Mouse (Mus musculus) right cerebral cortex, adult 2 months (tissue): Measurements from ENCODE around the gene Calcb.
"Not testable (repeated sequence)": the region's sequence is repeated elsewhere in the genome, so short reads cannot be mapped to it uniquely, and the experiment has no call there.

ENCODE experiments used
- DNase-seq, 2 experiments: peaks; one replicate each; pipeline ENCODE4 v3.0.0; 2021 to 2022; ENCODE audit warnings: low spot score in 2 of 2

Gene Calcb

DNA sequence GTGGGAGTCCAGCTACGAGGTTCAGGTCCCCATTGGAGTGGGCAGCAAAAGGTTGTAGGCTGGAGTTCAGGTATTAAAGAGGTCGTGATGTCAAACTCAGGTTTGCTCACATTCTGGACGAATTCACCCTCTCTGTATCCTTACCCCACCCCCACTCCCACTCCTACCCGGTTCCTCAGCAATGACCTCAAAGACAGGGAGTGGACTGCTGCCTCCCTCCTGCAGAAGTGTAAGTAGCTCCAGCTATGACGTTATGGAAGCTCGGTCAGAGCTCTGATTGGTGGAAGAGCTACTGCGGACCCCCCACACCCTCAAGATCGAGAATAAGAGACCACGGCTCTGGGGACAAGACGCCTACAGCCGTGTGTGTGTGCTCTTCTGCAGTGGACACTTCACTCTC lies at the start of gene Calcb:
Gene Calcb (plus strand): TSS at position 344 of the 400 bp plus-strand sequence.
- no peak for DNase-seq

DNA sequence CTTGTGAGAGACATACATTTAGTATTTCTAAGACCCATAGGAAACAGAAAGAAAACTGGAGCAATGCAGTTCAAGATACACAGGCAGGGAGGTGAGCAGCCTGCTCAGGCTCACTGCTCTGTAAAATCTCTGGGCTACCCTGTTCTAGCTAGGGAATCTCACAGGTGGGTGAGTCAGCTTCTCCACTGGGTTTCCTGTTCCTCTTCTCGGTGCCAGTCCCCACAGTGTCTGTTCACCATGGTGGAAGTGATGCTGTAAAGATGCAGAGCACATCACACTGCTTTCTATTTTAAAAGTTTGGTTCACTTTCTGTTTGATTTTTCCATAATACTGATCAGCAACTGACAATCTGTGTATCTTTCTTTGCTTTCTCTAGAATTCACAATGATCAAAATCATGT lies 47.0 kb upstream of the Calcb start:
- no peak for DNase-seq

DNA sequence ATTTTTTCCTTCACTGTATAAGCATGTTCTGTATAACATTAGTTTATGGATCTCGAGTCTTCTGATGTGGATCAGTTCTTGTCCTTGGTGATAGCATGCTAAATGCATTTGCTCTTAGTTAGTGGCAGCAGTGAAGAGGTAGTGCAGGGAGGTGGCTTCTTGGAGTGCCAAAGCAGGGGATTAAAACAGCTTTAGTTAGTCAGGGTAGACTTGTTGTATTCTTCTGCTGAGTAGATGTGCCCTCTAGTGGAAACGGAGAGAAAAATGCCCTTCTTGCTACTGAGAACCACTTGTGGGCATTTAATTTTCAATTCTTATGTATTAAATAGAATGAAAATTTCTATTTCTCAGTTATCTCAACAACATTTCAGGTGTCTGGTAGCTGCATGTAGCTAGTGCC lies 45.7 kb upstream of the Calcb start:
- DNase-seq = peak; percentile 4 to 8

- no peak for DNase-seq
Observed at GRCm38 (mm10) chr7:114692339-114692738, 26.1 kb upstream of the Calcb start.

DNA sequence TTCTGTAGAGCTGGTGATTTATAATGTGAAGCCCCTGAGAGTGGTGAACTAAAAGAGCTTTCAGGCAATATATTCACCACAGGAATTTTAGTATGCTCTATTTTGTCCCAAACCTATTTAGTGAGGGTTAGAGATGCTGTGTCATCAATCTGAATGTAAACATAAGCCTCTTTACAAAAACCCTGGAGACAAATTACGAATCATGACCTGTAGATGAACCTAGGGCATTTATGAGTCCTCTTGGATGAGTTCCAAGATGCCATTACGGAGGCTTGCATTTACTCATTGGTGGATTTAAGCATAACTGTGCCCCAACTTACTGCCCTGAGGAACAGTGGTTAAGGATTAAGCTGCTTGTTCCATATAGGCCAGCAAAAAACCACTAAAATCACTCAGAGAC lies 17.6 kb upstream of the Calcb start:
- no peak for DNase-seq

DNA sequence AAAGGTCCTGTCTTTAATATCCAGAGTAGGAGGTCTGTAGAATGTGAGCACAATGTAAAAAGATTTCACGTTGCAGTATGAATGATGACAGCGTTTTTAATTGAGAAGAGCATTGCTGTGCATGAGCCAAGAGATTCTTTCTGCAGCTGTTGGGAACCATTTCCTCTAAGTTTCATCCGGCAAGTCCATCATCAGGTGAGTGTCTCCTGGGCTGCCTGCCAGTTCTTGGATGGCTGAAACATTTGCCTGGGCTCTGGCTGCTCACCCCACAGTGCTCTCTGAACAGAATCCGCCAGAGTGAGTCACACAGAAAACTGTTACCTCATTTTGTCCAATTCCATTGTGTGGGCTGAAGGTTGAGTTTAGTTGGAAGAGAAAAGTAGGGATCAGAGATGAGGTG lies 11.7 kb upstream of the Calcb start:
- DNase-seq = peak in 1 of 2 experiments; percentile 10

GRCm38 (mm10) chr7:114707398-114707797 lies 11.0 kb upstream of the Calcb start:
- DNase-seq = no peak

DNA sequence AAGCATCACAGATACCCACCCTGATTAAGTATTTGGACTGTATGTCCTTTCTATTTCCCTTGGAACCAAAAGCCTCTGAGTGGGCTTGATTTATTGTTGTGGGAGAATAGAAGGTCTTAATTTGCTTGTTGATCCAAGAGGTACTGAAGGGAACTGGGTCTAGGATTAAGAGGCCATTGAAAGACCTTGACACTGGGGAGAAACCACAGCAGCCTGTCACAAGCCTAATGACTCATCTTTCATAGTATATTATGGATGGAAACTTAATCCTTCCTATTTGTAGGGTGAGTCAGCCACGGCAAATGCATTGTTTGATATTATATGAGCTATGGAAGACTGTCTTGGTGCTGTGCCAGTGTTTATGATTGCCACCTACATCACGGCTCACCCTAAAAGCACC lies 8.0 kb upstream of the Calcb start:
- no peak for DNase-seq

DNA sequence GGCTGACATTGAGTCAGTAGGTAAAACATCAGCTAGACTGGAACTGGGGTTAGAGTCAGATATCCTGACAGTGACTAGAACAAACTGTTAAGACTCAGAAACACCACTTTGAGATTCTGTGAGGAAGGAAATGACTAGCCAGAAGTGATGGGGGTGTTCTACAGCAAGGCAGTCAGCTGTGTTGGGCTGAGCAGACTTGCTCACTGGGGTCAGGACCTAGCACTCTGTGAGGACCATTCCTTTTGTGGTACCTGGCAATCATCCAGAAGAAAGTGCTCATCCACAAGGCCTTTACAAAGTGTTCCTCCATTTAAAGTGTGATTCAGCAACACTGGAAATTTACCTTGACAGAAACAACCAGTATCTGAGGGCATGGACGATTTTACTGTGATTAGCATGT lies 5.9 kb upstream of the Calcb start:
- no peak for DNase-seq

GRCm38 (mm10) chr7:114719381-114720131 lies 1.1 kb downstream of the Calcb start:
- peak; percentile 11 to 31 for DNase-seq

DNA sequence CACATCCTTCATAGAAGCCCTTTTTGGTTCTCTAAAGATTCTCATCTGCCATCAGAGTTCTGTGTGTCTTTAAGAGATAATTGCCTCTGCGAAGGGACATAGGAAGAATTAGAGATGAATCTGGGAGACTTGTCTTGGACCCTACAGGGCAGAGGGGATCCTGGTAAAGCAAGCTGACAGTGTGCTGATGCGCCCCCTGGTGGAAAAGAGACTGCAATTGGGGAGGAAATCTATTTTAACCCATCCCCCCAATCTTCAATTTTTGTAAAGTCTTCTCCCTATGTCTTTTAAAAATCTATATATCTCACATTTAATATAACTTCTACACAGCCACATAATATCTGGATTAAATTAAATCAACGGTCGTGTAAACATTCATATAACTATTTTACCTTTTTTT lies 11.3 kb downstream of the Calcb start:
- DNase-seq = not testable (repeated sequence)

DNA sequence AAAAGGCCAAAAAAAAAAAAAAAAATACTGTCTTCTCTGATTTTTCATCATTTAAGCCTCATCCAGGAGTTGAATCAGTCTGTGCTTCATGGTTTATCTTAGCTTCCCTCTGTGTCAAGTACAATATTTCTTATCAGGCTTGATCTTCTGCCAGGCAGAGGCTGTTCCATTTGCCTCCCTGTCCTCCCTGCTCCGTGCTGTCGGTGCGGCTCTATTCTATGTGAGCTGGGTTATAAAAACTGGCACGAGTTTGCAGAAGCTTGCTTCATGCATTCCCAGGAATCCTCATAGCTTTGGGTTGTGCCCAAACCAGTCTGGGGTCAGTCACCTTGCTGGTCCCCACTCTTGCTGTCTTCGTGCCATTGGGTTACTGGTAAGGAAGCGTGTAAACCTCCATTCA lies 12.7 kb downstream of the Calcb start:
- no peak for DNase-seq

DNA sequence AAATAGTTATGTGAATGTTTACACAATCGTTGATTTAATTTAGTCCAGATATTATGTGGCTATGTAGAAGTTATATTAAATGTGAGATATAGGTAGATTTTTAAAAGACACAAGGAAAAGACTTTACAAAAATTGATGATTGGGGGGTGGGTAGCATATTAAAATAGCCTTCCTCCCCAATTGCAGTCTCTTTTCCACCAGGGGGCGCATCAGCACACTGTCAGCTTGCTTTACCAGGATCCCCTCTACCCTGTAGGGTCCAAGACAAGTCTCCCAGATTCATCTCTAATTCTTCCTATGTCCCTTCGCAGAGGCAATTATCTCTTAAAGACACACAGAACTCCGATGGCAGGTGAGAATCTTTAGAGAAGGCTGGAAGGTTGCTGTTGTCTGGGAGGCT lies 13.3 kb downstream of the Calcb start:
- DNase-seq = not testable (repeated sequence)

DNA sequence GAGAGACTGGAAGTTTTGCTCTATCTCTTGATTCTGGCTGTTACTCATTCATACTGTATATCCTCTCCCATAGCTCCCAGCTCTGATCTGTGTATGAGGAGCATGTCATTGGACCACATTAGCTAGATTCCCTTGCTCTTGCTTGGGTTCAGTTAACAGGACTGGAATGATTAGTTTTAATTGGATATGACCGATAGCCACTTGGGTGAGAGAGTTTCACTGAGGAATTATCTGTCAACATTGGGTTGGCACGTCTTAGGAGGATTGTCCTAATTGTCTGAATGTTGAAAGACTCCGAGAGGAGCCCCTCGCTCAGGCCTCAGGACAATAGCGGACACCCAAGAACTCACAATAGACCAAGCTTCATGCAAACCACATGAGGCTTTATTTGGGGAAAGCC lies 17.8 kb downstream of the Calcb start:
- no peak for DNase-seq

DNA sequence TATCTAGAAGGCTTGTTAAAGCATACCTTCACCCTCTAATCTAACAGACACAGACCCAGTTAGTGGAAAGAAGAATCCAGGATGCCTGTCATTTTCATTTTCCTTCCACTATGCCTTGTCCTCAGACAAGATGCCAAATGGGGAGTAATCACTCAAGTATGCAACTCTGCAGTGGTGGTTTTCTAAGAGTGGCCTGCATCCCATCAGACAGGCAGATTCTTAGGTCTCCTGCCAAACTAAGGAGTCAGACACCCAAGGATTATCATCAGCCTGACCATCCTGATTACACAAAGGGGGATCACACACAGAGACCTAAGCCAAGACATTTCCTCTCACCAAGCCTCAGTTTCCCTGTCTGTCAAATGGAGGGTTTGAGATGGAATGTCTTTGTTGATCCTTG lies 19.7 kb downstream of the Calcb start:
- no peak for DNase-seq

- DNase-seq = no peak
Observed at GRCm38 (mm10) chr7:114740360-114741165, 22.1 kb downstream of the Calcb start.

GRCm38 (mm10) chr7:114743022-114743780 lies 24.8 kb downstream of the Calcb start, which contains the start of gene Insc:
Insc (plus strand) TSS chr7:114743694.
- DNase-seq = no peak

DNA sequence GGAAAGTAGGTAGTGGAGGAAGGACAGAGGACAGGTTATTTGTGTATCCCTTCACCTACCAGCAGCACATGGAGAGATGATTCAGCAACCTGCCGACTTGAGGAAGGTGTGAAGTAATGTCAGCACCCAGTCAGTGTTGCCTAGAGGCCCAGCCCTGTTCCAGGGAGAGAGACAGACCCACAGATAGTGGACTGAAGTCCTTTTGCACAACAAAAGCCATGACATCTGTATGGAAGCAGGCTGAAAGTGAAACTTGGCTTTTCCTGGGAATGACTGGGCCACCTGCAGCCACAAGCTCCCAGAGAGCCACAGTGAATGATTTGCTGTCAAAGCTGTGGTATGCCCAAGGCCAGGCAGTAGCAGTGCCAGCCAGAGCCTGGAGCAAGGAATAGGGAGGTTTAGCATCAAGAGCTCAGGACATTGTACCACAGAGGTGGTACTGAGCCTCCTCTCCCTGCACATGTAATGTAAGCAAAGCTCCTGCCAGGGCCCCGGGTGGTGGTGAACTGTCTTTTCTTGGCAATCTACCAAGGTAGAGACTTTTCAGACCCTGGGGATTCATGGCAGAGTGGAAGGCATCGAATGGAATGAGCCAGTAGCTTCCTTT lies 26.3 kb downstream of the Calcb start:
- no peak for DNase-seq

- peak; percentile 5 to 7 for DNase-seq
Observed at GRCm38 (mm10) chr7:114745481-114746271, 27.2 kb downstream of the Calcb start.

DNA sequence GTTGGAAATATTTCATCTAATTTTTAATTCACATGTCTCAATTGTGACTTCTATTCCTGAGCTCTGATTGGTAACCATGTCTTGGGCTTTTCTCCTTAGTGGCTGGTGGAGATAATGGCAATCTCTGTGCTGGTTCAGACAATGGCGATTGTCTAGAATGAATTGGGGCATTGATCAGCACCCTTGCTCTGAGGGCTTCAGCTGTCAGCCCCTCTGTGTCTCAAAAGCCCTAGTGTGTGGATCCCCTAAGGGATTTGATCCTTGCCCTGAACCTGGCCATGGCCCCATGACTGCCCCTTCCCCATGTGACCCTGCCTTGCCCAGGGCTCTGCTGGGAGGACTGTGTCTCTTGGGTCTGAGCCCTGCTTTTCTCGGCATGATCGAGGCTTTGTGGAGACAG lies 29.2 kb downstream of the Calcb start:
- peak in 1 of 2 experiments; percentile 5 for DNase-seq

DNA sequence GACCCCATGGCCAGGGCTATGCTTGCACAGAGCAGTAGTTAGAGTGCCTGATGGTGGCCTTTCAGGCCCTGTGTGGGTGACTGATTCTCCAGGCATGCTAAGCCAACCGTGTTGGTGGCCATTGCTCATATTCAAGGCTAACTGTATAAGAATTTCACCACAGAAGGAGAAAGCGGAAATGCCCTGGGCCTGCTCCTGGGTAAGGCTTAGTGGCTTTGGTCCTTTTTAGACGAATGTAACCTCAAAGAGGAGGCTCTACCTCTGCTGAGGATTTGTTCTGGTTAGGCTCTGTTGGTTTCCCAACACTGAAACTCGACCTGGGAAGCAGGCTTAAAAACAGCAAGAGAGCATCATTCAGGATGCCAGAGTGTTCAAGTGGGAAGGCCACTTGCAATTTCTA lies 29.8 kb downstream of the Calcb start:
- no peak for DNase-seq
